Mouse (Mus musculus) heart, embryonic 14.5 days (tissue): ENCODE data around the gene Cog5. TPM values are rescaled to one million over a fixed set of nuclear protein-coding genes. Genes with fewer than 3 reads are reported as not detected.

Source experiments
- ATAC-seq: fragments of 200-750 bp; cut with Nextera tagmentation; 2 replicates; pipeline ENCODE4 v1.8.0; 2017; ENCODE audit warnings: low read depth, moderate TSS enrichment; ENCODE audit not compliant: insufficient number of reproducible peaks, insufficient read depth, low FRiP score
- H3K27ac ChIP-seq, 2 experiments: fragments of 200-500 bp in 1 of 2; fragments of 300-500 bp in 1 of 2; sonication (generic) in 1 of 2; replicated peaks in 1 of 2; 2 replicates each; pipeline ENCODE4 v1.5.1; 2012 to 2014; ENCODE audit warnings: low read depth in 2 of 2, low read length in 2 of 2, control low read depth in 1 of 2, mild to moderate bottlenecking in 1 of 2, mixed read lengths in 1 of 2; ENCODE audit not compliant: control insufficient read depth in 1 of 2, insufficient read depth in 1 of 2
- H3K27me3 ChIP-seq: fragments of 300-500 bp; sonication (generic); 2 replicates; pipeline ENCODE4 v1.6.1; 2014; ENCODE audit warnings: mild to moderate bottlenecking, low read length, control low read depth; ENCODE audit not compliant: control insufficient read depth, insufficient read depth
- H3K36me3 ChIP-seq: fragments of 300-500 bp; sonication (generic); 2 replicates; pipeline ENCODE4 v1.6.1; 2014; ENCODE audit warnings: mild to moderate bottlenecking, control low read depth, low read length, mixed read lengths; ENCODE audit not compliant: control insufficient read depth, insufficient read depth
- H3K4me1 ChIP-seq, 2 experiments: fragments of 200-500 bp in 1 of 2; fragments of 300-500 bp in 1 of 2; sonication (generic) in 1 of 2; 2 replicates each; pipeline ENCODE4 v1.6.1; 2012 to 2014; ENCODE audit warnings: low read length in 2 of 2, control low read depth in 1 of 2, mixed read lengths in 1 of 2; ENCODE audit not compliant: control insufficient read depth in 2 of 2, insufficient read depth in 2 of 2
- H3K4me2 ChIP-seq: fragments of 300-500 bp; sonication (generic); 2 replicates; pipeline ENCODE4 v1.6.1; 2014; ENCODE audit warnings: mild to moderate bottlenecking, low read length
- H3K4me3 ChIP-seq, 2 experiments: fragments of 200-500 bp in 1 of 2; fragments of 300-500 bp in 1 of 2; sonication (generic) in 1 of 2; 2 replicates each; pipeline ENCODE4 v1.5.1; 2012 to 2014; ENCODE audit warnings: low read length in 2 of 2, mild to moderate bottlenecking in 2 of 2, control low read depth in 1 of 2, low read depth in 1 of 2, moderate library complexity in 1 of 2; ENCODE audit not compliant: control insufficient read depth in 1 of 2, insufficient read depth in 1 of 2
- H3K9ac ChIP-seq: fragments of 300-500 bp; sonication (generic); 2 replicates; pipeline ENCODE4 v1.6.1; 2014; ENCODE audit warnings: mild to moderate bottlenecking, low read length
- H3K9me3 ChIP-seq: fragments of 300-500 bp; sonication (generic); 2 replicates; pipeline ENCODE4 v1.6.1; 2016; ENCODE audit warnings: low read length, control low read depth; ENCODE audit not compliant: control insufficient read depth
- WGBS: fragments of 180-500 bp; shearing (Covaris S2); extraction: QIAGEN DNeasy Blood & Tissue Kit; methylation state at CpG from one replicate; pipeline ENCODE4 v1.1.7; 2014; 5-methylcytosine and 5-hydroxymethylcytosine counted together
- polyA plus RNA-seq: library from polyadenylated mRNA; unstranded; fragments of >200 nt; fragmentation: Nextera tagmentation; extraction: Ambion mirVana; gene quantifications from 2 replicates; pipeline ENCODE4 v1.2.1, GENCODE M21; 2014

Gene Cog5
- polyA plus RNA-seq, 1 experiment from 2014 or later: 38.0 TPM

DNA sequence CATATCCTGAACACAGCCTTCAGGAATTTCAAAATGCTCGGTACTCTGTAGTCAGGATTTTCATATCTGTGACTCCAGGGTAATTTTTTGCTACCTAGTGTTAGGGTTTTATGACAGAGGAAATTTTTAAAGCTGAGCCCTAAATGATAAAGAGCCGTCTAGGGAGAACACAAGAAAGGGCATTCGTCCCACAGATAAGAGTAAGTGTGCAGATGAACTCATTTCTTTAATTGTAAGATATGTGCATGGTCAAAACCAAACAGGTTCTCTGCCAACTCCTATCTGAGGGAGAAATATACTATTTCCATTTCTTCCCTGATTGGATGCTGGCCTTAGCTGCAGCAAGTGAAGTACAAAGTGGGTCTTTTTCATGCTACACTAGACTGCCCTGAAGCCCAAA, 269.5 kb downstream of the Cog5 start:
- Histone ChIP-seq H3K9ac (no peak overlapping the region), H3K4me1 (no peaks in the 10 kb centered on the region), H3K9me3 (no peaks in the 10 kb centered on the region), H3K27ac (no peak overlapping the region), H3K4me2 (no peak overlapping the region), H3K4me3 (no peak overlapping the region), H3K36me3 (peaks cover 81% of the 10 kb centered on the region), H3K27me3 (no peaks in the 10 kb centered on the region)
- ATAC-seq: no peak
- 72% methylated on average over 3 of the region's 3 CpGs for WGBS

- no peak overlapping the region for H3K9ac ChIP-seq
- H3K27ac ChIP-seq: no peak overlapping the region
- H3K4me2 ChIP-seq: no peak overlapping the region
- no peaks in the 10 kb centered on the region for H3K27me3 ChIP-seq
- H3K36me3 ChIP-seq: peaks cover 82% of the 10 kb centered on the region
- 85% methylated on average over 6 of the region's 6 CpGs for WGBS
- H3K9me3 ChIP-seq: no peaks in the 10 kb centered on the region
- H3K4me1 ChIP-seq: no peaks in the 10 kb centered on the region
- no peak overlapping the region for H3K4me3 ChIP-seq
- ATAC-seq: no peak
Observed at GRCm38 (mm10) chr12:31925343-31925742, 270.7 kb downstream of the Cog5 start.

DNA sequence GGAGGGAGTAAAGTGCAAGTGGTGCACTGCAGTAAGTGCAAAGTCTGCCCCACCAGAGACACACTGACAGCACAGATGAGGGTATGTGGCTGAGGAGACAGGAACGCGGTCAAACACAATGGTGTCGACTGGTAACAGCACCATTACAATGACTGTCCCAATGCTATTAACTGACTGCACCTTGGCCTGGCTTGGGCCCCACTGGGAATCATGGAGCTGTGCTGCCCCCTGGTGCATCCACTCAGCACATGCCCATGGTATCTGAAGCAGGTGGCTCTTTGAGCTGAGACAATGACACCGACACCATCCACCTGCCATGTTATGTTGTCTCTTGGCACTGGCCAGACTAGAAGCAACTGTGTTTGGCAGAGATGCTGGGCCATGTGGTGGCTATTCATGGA, 272.0 kb downstream of the Cog5 start:
- H3K4me3 ChIP-seq: no peak overlapping the region
- 45% methylated on average over 4 of the region's 4 CpGs for WGBS
- no peaks in the 10 kb centered on the region for H3K9me3 ChIP-seq
- no peak overlapping the region for H3K9ac ChIP-seq
- no peak overlapping the region for H3K27ac ChIP-seq
- H3K4me1 ChIP-seq: no peaks in the 10 kb centered on the region
- no peak overlapping the region for H3K4me2 ChIP-seq
- ATAC-seq: no peak
- peaks cover 86% of the 10 kb centered on the region for H3K36me3 ChIP-seq
- H3K27me3 ChIP-seq: no peaks in the 10 kb centered on the region

GRCm38 (mm10) chr12:31928498-31928897, 273.8 kb downstream of the Cog5 start:
- H3K9ac ChIP-seq: no peak overlapping the region
- H3K27me3 ChIP-seq: no peaks in the 10 kb centered on the region
- no peak for ATAC-seq
- H3K4me2 ChIP-seq: no peak overlapping the region
- H3K4me1 ChIP-seq: no peaks in the 10 kb centered on the region
- WGBS: 81% methylated on average over 3 of the region's 3 CpGs
- H3K4me3 ChIP-seq: no peak overlapping the region
- no peaks in the 10 kb centered on the region for H3K9me3 ChIP-seq
- H3K27ac ChIP-seq: no peak overlapping the region
- peaks cover 96% of the 10 kb centered on the region for H3K36me3 ChIP-seq

GRCm38 (mm10) chr12:31931818-31932217, 277.1 kb downstream of the Cog5 start:
- H3K9me3 ChIP-seq: no peaks in the 10 kb centered on the region
- H3K27ac ChIP-seq: no peak overlapping the region
- no peak overlapping the region for H3K4me3 ChIP-seq
- H3K9ac ChIP-seq: no peak overlapping the region
- H3K27me3 ChIP-seq: no peaks in the 10 kb centered on the region
- 88% methylated on average over 3 of the region's 3 CpGs for WGBS
- ATAC-seq: no peak
- peaks cover 94% of the 10 kb centered on the region for H3K36me3 ChIP-seq
- H3K4me1 ChIP-seq: no peaks in the 10 kb centered on the region
- no peak overlapping the region for H3K4me2 ChIP-seq

DNA sequence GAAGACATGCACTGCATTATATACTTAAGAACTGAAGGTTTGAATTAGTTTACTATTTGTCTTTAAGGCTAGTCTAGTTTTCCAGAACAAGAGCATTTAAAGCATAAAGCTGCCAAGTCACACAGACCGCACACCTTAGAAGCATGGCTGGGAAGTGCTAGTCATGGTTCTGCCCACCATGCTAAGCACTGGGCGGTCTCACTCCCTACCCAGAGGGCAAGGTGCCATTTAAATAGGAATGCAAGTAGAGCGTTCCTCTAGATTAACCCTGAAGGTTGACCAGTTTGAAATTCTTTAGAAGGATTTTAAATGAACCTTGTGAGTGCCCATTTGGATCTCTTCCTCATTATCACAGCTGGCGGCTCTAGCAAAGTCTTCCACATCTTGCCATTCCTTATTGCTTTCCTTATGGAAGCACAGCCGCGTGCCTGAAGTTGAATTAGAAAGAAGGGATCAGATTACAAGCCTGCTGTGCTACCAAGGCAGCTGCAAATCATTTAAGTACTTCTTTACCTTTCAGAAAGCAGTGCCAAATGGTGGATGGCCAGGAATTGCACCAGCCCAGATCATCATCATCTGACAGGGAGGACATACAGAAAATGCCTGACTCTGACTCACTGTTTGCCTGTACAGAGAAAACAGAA, 282.1 kb downstream of the Cog5 start:
- H3K36me3 ChIP-seq: peaks cover 92% of the 10 kb centered on the region
- no peak for ATAC-seq

DNA sequence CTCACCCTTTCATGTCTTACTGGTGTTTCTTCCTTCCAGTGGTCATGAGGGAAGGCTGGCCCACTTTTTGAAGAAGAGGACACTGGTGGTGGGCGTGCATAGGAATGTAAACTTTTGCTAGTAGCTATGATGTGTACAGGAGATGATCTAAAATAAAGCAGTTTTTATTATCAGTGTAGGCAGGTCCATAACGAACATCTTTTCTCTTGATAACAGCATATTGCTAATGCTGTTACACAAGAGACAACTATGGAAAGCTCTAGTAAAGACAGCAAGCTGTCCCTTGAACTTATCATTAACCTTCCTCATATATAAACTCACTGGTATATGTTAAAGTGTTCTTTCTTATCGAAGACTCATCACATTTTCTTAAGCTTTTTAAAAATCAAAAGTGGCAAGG, 282.9 kb downstream of the Cog5 start:
- WGBS: 85% methylated on average over 3 of the region's 3 CpGs
- Histone ChIP-seq H3K27ac (no peak overlapping the region), H3K4me1 (no peaks in the 10 kb centered on the region), H3K9me3 (no peaks in the 10 kb centered on the region), H3K27me3 (no peaks in the 10 kb centered on the region), H3K4me3 (no peak overlapping the region), H3K9ac (no peak overlapping the region), H3K4me2 (no peak overlapping the region), H3K36me3 (peaks cover 92% of the 10 kb centered on the region)
- no peak for ATAC-seq

More for the DNA sequence above, 282.1 kb downstream of the Cog5 start:
- no peak overlapping the region for H3K4me2 ChIP-seq
- no peak overlapping the region for H3K4me3 ChIP-seq
- H3K27me3 ChIP-seq: no peaks in the 10 kb centered on the region
- no peaks in the 10 kb centered on the region for H3K9me3 ChIP-seq
- 49% methylated on average over 6 of the region's 6 CpGs for WGBS
- H3K9ac ChIP-seq: no peak overlapping the region
- no peaks in the 10 kb centered on the region for H3K4me1 ChIP-seq
- no peak overlapping the region for H3K27ac ChIP-seq

DNA sequence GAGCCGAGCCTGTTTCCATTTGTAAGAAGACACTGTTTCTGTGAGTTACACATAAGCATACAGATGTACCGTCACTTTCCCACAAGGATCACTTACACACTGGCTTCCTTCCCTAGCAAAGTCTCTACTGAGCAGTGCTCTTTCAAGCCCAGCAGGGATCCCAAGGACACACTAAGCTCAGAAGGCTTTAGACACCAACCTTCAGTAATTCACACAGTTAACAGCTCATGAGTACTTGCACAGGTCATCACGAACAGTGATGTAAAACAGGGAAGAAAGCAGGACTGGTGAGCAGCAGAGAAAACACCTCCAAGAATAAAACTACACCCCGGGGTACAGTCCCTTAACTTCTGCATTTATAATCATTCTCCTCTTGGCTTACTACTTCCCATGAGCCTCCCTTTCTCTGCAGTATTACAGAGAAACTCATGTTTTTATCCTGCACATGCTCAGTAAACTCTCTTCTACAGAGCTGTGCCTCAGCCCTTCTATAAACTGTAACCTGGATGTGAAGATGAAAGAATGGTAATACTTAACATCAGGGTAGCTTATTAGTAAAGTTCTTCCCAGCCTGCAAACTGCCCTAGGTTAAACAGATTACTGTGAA, 283.8 kb downstream of the Cog5 start:
- ATAC-seq: no peak

More for the DNA sequence above, 283.8 kb downstream of the Cog5 start:
- peaks cover 0 to under 1% of the 10 kb centered on the region in 2 experiments; a peak in 1 of 4 replicates for H3K4me1 ChIP-seq
- no peak overlapping the region for H3K4me2 ChIP-seq
- no peak overlapping the region for H3K9ac ChIP-seq
- no peaks in the 10 kb centered on the region for H3K9me3 ChIP-seq
- H3K27me3 ChIP-seq: no peaks in the 10 kb centered on the region
- peaks cover 92% of the 10 kb centered on the region for H3K36me3 ChIP-seq
- no peak overlapping the region for H3K27ac ChIP-seq
- 93% methylated on average over 4 of the region's 4 CpGs for WGBS
- H3K4me3 ChIP-seq: no peak overlapping the region
